Mouse (Mus musculus): ENCODE measurements around the gene Epm2a.
A peak's percentile ranks its signal among the peaks of the same experiment; 100 is the strongest.

The Epm2a gene

GRCm38 (mm10) chr10:11429059-11429812 is 86.0 kb downstream of the Epm2a start:
- no peak for DNase-seq (ENCODE audit: low read depth, low spot score)

- DNase-seq (ENCODE audit: low read depth, low spot score) = no peak
Observed at GRCm38 (mm10) chr10:11436961-11437360, 93.8 kb downstream of the Epm2a start.

- no peak for DNase-seq (ENCODE audit: low read depth, low spot score)
Observed at GRCm38 (mm10) chr10:11438461-11438860, 95.3 kb downstream of the Epm2a start.

- no peak for DNase-seq (ENCODE audit: low read depth, low spot score)
Observed at GRCm38 (mm10) chr10:11439342-11439741, 96.1 kb downstream of the Epm2a start.

- DNase-seq (ENCODE audit: low read depth, low spot score) = peak; percentile 61
Observed at GRCm38 (mm10) chr10:11449556-11450305, 106.5 kb downstream of the Epm2a start.

GRCm38 (mm10) chr10:11452537-11452936 is 109.3 kb downstream of the Epm2a start:
- no peak for DNase-seq (ENCODE audit: low read depth, low spot score)

- no peak for DNase-seq (ENCODE audit: low read depth, low spot score)
Observed at GRCm38 (mm10) chr10:11457445-11457844, 114.2 kb downstream of the Epm2a start.

GRCm38 (mm10) chr10:11491956-11492355 is 148.8 kb downstream of the Epm2a start:
- peak; percentile 18 for DNase-seq (ENCODE audit: low read depth, low spot score)

Data from retina, adult 2 months (tissue).